16 mouse cellular contexts compared by ENCODE assay signal in the genomic region with DNA sequence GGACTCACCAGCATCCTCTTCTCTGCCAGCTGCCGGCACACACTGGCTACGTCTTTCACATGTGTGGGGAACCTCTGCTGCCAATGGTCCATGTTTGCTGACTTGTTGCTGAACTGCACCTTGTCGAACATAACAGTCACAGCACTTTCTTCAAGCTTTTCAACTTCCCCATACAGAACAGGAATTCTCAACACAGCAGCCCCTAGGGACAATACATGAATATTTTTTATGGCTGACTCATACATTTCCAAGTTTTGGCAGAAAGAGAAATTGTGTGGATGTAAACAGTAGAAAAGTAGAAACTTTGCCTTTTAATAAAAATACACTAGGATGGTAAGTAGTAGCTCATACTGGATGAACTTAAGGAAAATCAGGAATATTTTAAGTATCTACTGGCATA.
DNase-seq lines count a peak whose midpoint lies in the region.
"Had no signal": no experiment of that assay in that cellular context is flagged by ENCODE, and none has a peak within 500 bp of the region (broad histone marks: within the 10 kb centered on the region; RNA-seq: fewer than 3 reads in every experiment).

No protein-coding gene starts in this region.

- peak; percentile 64 for DNase-seq in 3T3-L1 (ENCODE audit: low read depth, low spot score)
- peak; percentile 74 for DNase-seq in NIH3T3 (ENCODE audit: low read depth)
- DNase-seq in ovary, postnatal 36 days (ENCODE audit: low spot score): no peak
- no peak for DNase-seq in kidney, postnatal 14 days
- DNase-seq: adrenal gland, adult 2 months; adrenal gland, adult 8-10 months; adrenal gland, postnatal 10 days; adrenal gland, postnatal 14 days; adrenal gland, postnatal 25 days; adrenal gland, postnatal 36 days; B cell, adult 2 months; cerebellum, adult 11 months; cerebellum, adult 11-12 months; cerebellum, adult 18-20 months; cerebellum, adult 2 months; cerebellum, adult 8-10 months had no signal

Comparison
In these comparisons a context has a peak if more than half of its experiments do, and no peak if none do; other contexts are left out.
1. DNase-seq: peak in 3T3-L1 (single experiment) and NIH3T3 (single experiment); none in ovary, postnatal 36 days (single experiment) and kidney, postnatal 14 days (single experiment).